Mouse (Mus musculus) intestine, embryonic 15.5 days (tissue): ENCODE data around the gene Faf1. TPM values are rescaled to one million over a fixed set of nuclear protein-coding genes. Genes with fewer than 3 reads are reported as not detected.

Experiments
- ATAC-seq: fragments of 200-750 bp; cut with Nextera tagmentation; 2 replicates; pipeline ENCODE4 v1.8.0; 2017; ENCODE audit warnings: moderate TSS enrichment, moderate library complexity
- H3K27ac ChIP-seq: fragments of 300-500 bp; sonication (generic); 2 replicates; pipeline ENCODE4 v1.5.1; 2015; ENCODE audit warnings: mild to moderate bottlenecking, inconsistent platforms
- H3K27me3 ChIP-seq: fragments of 300-500 bp; sonication (generic); replicated peaks from 2 replicates; pipeline ENCODE4 v1.6.1; 2015; ENCODE audit warnings: inconsistent platforms
- H3K36me3 ChIP-seq: fragments of 300-500 bp; sonication (generic); 2 replicates; pipeline ENCODE4 v1.6.1; 2015; ENCODE audit warnings: inconsistent platforms
- H3K4me1 ChIP-seq: fragments of 300-500 bp; sonication (generic); replicated peaks from 2 replicates; pipeline ENCODE4 v1.6.1; 2015; ENCODE audit warnings: inconsistent platforms
- H3K4me2 ChIP-seq: fragments of 300-500 bp; sonication (generic); replicated peaks from 2 replicates; pipeline ENCODE4 v1.6.1; 2015; ENCODE audit warnings: mild to moderate bottlenecking, inconsistent platforms
- H3K4me3 ChIP-seq: fragments of 300-500 bp; sonication (generic); replicated peaks from 2 replicates; pipeline ENCODE4 v1.5.1; 2015; ENCODE audit warnings: inconsistent platforms
- H3K9ac ChIP-seq: fragments of 300-500 bp; sonication (generic); 2 replicates; pipeline ENCODE4 v1.6.1; 2015; ENCODE audit warnings: inconsistent platforms
- H3K9me3 ChIP-seq: fragments of 300-500 bp; sonication (generic); 2 replicates; pipeline ENCODE4 v1.6.1; 2016; ENCODE audit warnings: inconsistent platforms
- WGBS: fragments of 180-500 bp; shearing (Covaris S2); methylation state at CpG from one replicate; pipeline ENCODE4 v1.1.7; 2015; 5-methylcytosine and 5-hydroxymethylcytosine counted together
- polyA plus RNA-seq: library from polyadenylated mRNA; unstranded; fragments of >200 nt; fragmentation: Nextera tagmentation; extraction: Ambion mirVana; gene quantifications from 2 replicates; pipeline ENCODE4 v1.2.1, GENCODE M21; 2015

Faf1 gene
- polyA plus RNA-seq, 1 experiment from 2014 or later = 25.7 TPM

DNA sequence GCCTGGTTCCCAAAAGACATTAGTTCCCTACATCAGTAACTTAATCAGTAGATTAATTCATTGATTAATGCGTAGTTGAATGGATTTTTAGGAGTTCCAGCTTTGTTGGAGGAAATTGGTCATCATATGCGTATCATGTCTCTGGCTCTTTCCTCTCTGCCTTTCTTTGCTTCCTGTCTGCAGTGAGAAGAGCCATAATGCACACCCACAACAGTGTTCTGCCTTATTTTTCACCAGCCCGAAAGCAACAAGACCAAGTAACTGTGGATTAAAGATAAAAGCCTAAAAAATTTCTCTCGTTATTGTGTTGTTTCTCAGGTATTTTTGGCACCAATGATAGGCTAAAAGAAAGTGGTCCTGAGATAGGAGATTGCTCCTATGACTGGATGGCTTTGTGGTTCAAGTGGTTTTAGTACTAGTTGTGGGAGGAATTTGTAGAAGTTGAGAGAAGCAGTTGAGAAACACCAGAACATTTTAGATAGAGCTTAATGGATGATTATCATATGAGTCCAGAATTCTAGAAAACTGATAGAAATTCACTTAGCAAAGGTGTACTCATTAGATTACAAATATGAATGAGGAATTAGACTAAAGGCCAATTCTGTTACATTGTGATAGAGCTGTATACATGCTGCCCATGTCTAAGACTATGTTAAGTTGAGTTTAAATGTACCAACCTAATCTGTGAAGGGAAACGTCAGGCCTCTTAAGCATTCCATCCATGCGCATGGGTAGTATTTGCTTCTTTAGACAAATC is 221.6 kb downstream of the Faf1 start:
- ATAC-seq = no peak
- Histone ChIP-seq H3K27me3 (no peaks in the 10 kb centered on the region), H3K4me2 (no peak overlapping the region), H3K27ac (no peak overlapping the region), H3K4me3 (no peak overlapping the region), H3K36me3 (no peaks in the 10 kb centered on the region), H3K9ac (no peak overlapping the region), H3K4me1 (no peaks in the 10 kb centered on the region), H3K9me3 (no peaks in the 10 kb centered on the region)
- WGBS = 94% methylated on average over 6 of the region's 6 CpGs

DNA sequence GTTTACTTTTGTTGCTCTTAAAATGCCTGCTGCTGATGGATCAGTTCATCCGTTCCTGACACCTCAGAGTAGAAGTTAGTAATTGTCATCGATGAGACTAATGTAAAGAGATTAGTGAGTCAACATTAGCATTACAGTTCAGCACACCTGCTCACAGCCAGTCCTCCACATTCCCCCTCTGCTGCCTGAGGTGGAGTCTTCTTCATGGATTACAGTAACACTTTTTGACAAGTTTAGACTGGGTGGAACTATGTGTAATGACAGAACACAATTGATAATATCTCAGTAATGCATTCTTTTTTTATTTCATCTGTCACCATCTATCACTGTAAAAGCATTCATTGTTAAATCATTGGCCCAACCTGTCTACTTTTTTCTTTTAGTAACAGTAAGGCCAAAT is 224.7 kb downstream of the Faf1 start:
- no peak overlapping the region for H3K4me2 ChIP-seq
- no peaks in the 10 kb centered on the region for H3K27me3 ChIP-seq
- H3K4me3 ChIP-seq = no peak overlapping the region
- no peaks in the 10 kb centered on the region for H3K4me1 ChIP-seq
- H3K9me3 ChIP-seq = no peaks in the 10 kb centered on the region
- no peaks in the 10 kb centered on the region for H3K36me3 ChIP-seq
- no peak overlapping the region for H3K27ac ChIP-seq
- no peak overlapping the region for H3K9ac ChIP-seq
- no peak for ATAC-seq
- 77% methylated on average over 2 of the region's 2 CpGs for whole genome bisulfite sequencing

DNA sequence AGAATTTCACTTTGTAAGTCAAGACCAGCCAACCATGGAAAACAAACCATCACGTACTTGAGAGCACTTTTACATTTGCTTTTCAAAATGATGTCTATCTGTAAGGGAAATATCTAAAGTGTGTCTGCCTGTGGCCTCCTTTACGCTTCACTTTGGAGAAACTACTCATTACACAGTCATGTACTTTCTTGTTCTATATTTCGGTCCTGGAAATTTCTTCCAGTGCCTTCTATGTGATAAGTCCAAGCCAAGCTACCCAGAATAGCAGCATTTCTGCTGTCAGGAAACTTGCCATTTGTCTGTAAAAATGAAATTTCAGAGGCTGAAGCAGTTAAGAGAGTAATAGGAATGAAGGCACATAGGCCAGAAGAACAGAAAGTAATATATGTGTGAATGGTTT is 228.1 kb downstream of the Faf1 start:
- 94% methylated on average over 3 of the region's 3 CpGs for WGBS
- no peak for ATAC-seq
- H3K27me3 ChIP-seq = no peaks in the 10 kb centered on the region
- no peak overlapping the region for H3K4me2 ChIP-seq
- no peak overlapping the region for H3K9ac ChIP-seq
- H3K4me1 ChIP-seq = no peaks in the 10 kb centered on the region
- H3K9me3 ChIP-seq = no peaks in the 10 kb centered on the region
- no peaks in the 10 kb centered on the region for H3K36me3 ChIP-seq
- H3K4me3 ChIP-seq = no peak overlapping the region
- H3K27ac ChIP-seq = no peak overlapping the region

DNA sequence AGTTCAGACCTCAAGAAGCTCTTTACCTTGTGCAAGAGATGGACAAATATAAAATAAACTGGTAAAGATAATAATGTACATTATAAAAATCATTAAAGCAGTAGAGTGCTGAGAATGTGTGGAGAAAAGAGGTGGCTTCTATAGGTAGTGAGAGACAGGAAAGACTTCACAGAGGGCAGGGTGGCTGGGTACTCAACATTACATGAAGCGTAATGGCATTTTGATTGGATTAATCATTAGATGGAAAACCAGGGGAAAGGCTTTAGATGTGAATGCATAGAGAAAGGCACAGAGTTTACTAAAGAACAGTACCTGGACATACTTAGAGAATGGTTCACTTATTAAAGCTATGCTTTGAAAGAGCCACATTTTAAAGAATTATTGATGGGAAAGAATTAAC is 252.7 kb downstream of the Faf1 start:
- H3K9me3 ChIP-seq = no peaks in the 10 kb centered on the region
- H3K36me3 ChIP-seq = no peaks in the 10 kb centered on the region
- no peak overlapping the region for H3K4me3 ChIP-seq
- no peak overlapping the region for H3K27ac ChIP-seq
- no peak overlapping the region for H3K9ac ChIP-seq
- ATAC-seq = no peak
- no peak overlapping the region for H3K4me2 ChIP-seq
- no peaks in the 10 kb centered on the region for H3K27me3 ChIP-seq
- no peaks in the 10 kb centered on the region for H3K4me1 ChIP-seq
- WGBS = 92% methylated on average over 1 of the region's 1 CpGs

DNA sequence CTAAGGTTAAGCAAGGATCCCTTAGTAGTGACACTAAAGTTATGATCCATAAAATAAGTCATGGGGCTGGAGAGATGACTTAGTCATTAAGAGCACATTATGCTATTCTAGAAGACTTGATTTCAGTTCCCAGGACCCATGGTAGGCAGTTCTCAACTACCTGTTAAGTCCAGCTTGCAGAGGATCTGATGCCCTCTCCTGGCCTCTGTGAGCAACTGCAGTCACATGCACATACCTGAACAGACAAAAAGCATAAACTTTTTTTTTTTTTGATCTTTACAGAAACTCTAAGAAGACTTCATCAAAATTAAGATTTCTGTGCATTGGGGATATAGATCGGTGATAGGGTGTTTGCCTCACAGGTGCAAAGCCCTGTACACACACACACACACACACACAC is 254.1 kb downstream of the Faf1 start:
- Histone ChIP-seq H3K4me1 (no peaks in the 10 kb centered on the region), H3K36me3 (no peaks in the 10 kb centered on the region), H3K9me3 (no peaks in the 10 kb centered on the region), H3K27ac (no peak overlapping the region), H3K4me3 (no peak overlapping the region), H3K27me3 (no peaks in the 10 kb centered on the region), H3K9ac (no peak overlapping the region), H3K4me2 (no peak overlapping the region)
- 100% methylated on average over 1 of the region's 1 CpGs for WGBS
- no peak for ATAC-seq

DNA sequence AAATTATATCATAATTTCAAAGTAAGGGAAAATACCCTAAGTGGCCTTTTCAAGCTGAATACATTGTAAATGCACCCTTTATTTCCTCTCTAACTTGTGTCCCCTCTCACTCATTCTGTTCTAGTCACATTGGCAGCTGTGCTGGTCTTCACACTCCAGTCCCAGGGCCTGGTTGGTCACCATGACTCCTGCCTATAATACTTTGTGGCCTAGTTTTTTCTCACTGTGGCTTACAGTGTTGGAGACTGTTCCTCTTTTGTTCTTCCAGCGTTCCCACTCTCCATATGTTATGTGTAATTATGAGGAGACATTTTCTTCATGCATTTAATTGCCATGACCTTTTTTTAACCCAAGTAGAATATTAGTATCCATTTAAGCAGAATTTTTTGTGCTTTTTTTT is 254.5 kb downstream of the Faf1 start:
- no peaks in the 10 kb centered on the region for H3K9me3 ChIP-seq
- no peaks in the 10 kb centered on the region for H3K4me1 ChIP-seq
- H3K36me3 ChIP-seq = no peaks in the 10 kb centered on the region
- no peaks in the 10 kb centered on the region for H3K27me3 ChIP-seq
- H3K9ac ChIP-seq = no peak overlapping the region
- no peak overlapping the region for H3K4me3 ChIP-seq
- H3K4me2 ChIP-seq = no peak overlapping the region
- WGBS = 95% methylated on average over 1 of the region's 1 CpGs
- H3K27ac ChIP-seq = no peak overlapping the region
- ATAC-seq = no peak

DNA sequence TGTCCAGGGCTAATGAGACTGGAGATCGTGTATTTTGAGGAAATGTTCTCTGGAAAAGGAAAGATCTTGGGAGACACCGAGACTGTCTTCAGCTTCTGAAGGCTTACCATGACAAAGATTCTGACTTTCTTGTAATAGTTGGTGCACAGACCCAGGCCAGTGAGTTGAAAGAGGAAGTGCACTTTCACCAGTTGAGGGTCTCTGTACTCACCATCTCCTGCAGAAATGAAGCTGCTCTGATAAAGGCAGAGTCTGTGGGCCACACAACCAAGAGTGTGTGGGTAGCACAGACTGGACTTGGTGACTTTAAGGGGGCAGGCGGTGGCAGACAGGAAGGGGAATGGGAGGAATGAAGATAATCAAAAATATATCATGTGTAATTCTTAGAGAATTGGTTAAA is 260.2 kb downstream of the Faf1 start:
- no peak overlapping the region for H3K9ac ChIP-seq
- no peaks in the 10 kb centered on the region for H3K9me3 ChIP-seq
- no peak overlapping the region for H3K4me3 ChIP-seq
- no peaks in the 10 kb centered on the region for H3K27me3 ChIP-seq
- ATAC-seq = no peak
- no peak overlapping the region for H3K27ac ChIP-seq
- H3K4me1 ChIP-seq = no peaks in the 10 kb centered on the region
- WGBS = 95% methylated on average over 3 of the region's 3 CpGs
- H3K36me3 ChIP-seq = no peaks in the 10 kb centered on the region
- H3K4me2 ChIP-seq = no peak overlapping the region

DNA sequence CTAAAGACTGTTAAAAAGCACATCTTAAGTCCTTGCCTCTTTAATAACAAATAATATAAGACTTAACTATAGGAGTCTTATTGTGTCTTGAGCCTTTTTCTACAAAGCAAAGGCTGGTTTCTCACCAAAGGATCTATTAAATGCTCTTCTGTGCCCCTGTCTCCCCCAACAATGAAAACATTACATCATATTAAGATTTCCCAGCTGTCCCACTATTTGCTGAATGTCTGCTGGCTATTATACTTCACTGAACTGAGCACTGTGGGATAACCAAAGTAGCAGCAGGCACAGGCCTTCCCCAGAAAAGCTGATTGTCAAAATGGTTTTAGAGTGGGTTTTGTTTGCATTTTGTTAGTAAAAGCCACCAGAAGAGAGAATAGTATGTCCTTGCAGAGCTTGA is 262.9 kb downstream of the Faf1 start:
- Histone ChIP-seq H3K4me1 (no peaks in the 10 kb centered on the region), H3K9me3 (no peaks in the 10 kb centered on the region), H3K4me3 (no peak overlapping the region), H3K36me3 (no peaks in the 10 kb centered on the region), H3K4me2 (no peak overlapping the region), H3K27me3 (no peaks in the 10 kb centered on the region), H3K9ac (no peak overlapping the region), H3K27ac (no peak overlapping the region)
- ATAC-seq = no peak

DNA sequence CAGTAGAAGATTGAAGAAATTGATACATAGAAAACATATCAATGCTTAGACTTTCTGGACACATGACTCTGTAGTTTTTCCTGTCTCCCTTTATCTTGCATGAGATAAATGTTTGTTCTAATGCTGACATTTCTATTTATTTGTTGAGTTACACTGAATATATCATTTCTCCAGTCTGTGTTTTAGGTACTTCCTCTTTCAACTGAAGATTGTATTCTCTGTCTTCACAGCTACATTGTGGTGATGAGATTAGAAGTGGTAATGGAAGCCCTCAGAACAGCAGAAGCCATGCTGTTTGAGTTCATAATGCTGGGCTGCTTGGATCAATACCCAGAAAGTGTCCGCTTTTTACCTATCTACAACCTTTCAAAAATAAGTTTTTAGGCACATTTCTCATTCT is 269.2 kb downstream of the Faf1 start:
- H3K4me2 ChIP-seq = no peak overlapping the region

DNA sequence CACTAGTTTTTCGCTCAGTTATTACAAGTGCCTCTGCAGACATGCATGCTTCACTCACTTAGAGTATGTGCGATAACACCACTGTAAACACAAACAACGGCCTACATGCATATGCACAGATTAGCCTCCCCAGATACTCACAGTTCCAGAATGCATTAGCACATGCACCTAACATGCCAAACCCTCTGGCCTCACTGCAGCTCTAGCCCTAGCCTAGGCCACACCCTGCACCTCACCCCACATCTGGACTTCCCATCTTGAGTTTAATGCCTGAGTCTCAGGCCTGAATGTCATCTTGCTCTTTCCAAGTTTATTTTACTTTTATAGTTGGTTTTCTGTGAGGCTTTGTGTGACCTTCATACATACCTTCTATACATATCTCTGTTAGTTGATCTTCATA is 272.9 kb downstream of the Faf1 start:
- no peaks in the 10 kb centered on the region for H3K27me3 ChIP-seq
- no peaks in the 10 kb centered on the region for H3K36me3 ChIP-seq
- H3K4me2 ChIP-seq = no peak overlapping the region
- 94% methylated on average over 3 of the region's 3 CpGs for WGBS
- no peak overlapping the region for H3K9ac ChIP-seq
- no peaks in the 10 kb centered on the region for H3K4me1 ChIP-seq
- no peak overlapping the region for H3K27ac ChIP-seq
- ATAC-seq = no peak
- no peak overlapping the region for H3K4me3 ChIP-seq
- H3K9me3 ChIP-seq = no peaks in the 10 kb centered on the region

More for the DNA sequence above, 269.2 kb downstream of the Faf1 start:
- no peaks in the 10 kb centered on the region for H3K27me3 ChIP-seq
- no peaks in the 10 kb centered on the region for H3K9me3 ChIP-seq
- H3K27ac ChIP-seq = no peak overlapping the region
- no peaks in the 10 kb centered on the region for H3K4me1 ChIP-seq
- ATAC-seq = no peak
- no peak overlapping the region for H3K9ac ChIP-seq
- no peak overlapping the region for H3K4me3 ChIP-seq
- WGBS = 90% methylated on average over 1 of the region's 1 CpGs
- H3K36me3 ChIP-seq = no peaks in the 10 kb centered on the region

DNA sequence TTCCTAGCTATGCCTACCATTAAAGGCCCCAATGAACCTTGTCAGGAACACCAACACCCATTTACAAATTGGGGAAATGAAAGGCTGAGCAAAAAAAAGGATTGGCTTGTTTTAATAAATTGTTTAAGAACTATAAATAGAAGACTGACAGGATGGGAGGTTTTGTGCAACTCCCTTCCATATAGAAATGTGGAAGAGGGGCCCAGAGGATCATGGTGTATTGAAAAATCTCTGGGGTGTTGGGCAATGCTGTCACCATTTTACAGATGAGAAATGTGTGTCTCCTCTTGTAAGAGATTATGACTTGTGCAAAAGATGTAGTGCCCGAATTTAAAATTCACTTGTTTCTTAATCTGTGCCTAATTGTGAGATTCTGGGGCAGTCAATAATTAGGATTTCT is 277.1 kb downstream of the Faf1 start:
- no peak for ATAC-seq
- Histone ChIP-seq H3K9ac (no peak overlapping the region), H3K4me1 (no peaks in the 10 kb centered on the region), H3K9me3 (no peaks in the 10 kb centered on the region), H3K27me3 (no peaks in the 10 kb centered on the region), H3K27ac (no peak overlapping the region), H3K4me2 (no peak overlapping the region), H3K4me3 (no peak overlapping the region), H3K36me3 (no peaks in the 10 kb centered on the region)
- WGBS = 93% methylated on average over 1 of the region's 1 CpGs

DNA sequence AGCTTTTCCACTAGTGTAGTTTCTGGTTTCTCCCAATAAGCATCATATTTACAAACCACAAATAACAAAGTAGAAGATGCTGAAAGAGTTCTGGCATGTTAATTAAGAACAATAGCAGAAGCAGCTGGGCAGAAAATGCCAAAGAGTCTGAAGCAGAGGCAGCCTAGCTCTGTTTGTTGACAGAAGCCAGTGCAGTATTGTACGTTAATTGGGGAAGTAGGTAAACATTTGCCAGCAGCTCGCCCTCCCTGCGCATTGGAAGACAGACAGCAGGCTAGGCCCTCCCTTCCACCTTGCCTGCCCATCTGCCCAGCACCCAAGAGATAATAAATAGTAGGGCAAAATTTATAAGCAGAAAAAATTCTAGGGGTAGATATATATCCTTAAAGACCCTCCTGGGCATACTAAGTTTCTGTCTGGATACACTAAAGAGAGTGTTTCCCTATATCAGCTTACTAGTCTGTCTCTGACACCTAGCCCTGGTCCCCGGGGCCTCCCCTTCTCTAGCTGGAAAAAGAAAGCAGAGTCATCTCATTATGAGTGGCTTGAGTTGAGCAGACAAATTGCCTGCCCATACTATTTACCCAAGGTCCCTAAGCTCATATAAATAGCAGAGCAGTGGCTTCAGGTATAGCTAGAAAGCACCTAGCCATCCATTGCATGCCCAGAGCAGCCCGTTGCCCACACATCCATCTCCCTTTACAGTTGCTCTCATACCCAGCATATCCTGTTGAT is 284.0 kb downstream of the Faf1 start:
- no peaks in the 10 kb centered on the region for H3K9me3 ChIP-seq
- no peak overlapping the region for H3K9ac ChIP-seq
- H3K27me3 ChIP-seq = no peaks in the 10 kb centered on the region
- no peak overlapping the region for H3K4me2 ChIP-seq
- WGBS = 47% methylated on average over 5 of the region's 5 CpGs
- H3K4me1 ChIP-seq = no peaks in the 10 kb centered on the region
- no peaks in the 10 kb centered on the region for H3K36me3 ChIP-seq
- ATAC-seq = no peak
- no peak overlapping the region for H3K4me3 ChIP-seq
- H3K27ac ChIP-seq = no peak overlapping the region
